Mouse (Mus musculus): ENCODE data around the gene Gnpnat1.
"Not testable (repeated sequence)": the region's sequence is repeated elsewhere in the genome, so short reads cannot be mapped to it uniquely, and the experiment has no call there.

Gene Gnpnat1

GRCm38 (mm10) chr14:45404813-45405212 lies at the start of gene Gnpnat1:
Gene Gnpnat1 (minus strand): TSS chr14:45404913.
- in situ Hi-C loops (cut with MboI, MseI) = not testable (repeated sequence)

GRCm38 (mm10) chr14:45453538-45454233 lies 49.0 kb upstream of the Gnpnat1 start:
- in situ Hi-C loops (cut with MboI, MseI) = no loop called here

GRCm38 (mm10) chr14:45452861-45453512 lies 48.3 kb upstream of the Gnpnat1 start:
- in situ Hi-C loops (cut with MboI, MseI) = no loop called here

- in situ Hi-C loops (cut with MboI, MseI) = no loop called here
Measured at GRCm38 (mm10) chr14:45452148-45452547, 47.4 kb upstream of the Gnpnat1 start.

GRCm38 (mm10) chr14:45451090-45451489 lies 46.4 kb upstream of the Gnpnat1 start:
- in situ Hi-C loops (cut with MboI, MseI) = no loop called here

- in situ Hi-C loops (cut with MboI, MseI) = no loop called here
Measured at GRCm38 (mm10) chr14:45446777-45447176, 42.1 kb upstream of the Gnpnat1 start.

- in situ Hi-C loops (cut with MboI, MseI) = no loop called here
Measured at GRCm38 (mm10) chr14:45445445-45445844, 40.7 kb upstream of the Gnpnat1 start.

GRCm38 (mm10) chr14:45444870-45445269 lies 40.2 kb upstream of the Gnpnat1 start:
- in situ Hi-C loops (cut with MboI, MseI) = no loop called here

GRCm38 (mm10) chr14:45442781-45443560 lies 38.3 kb upstream of the Gnpnat1 start:
- in situ Hi-C loops (cut with MboI, MseI) = no loop called here

GRCm38 (mm10) chr14:45441291-45441690 lies 36.6 kb upstream of the Gnpnat1 start:
- in situ Hi-C loops (cut with MboI, MseI) = no loop called here

- in situ Hi-C loops (cut with MboI, MseI) = no loop called here
Measured at GRCm38 (mm10) chr14:45439387-45439786, 34.7 kb upstream of the Gnpnat1 start.

- in situ Hi-C loops (cut with MboI, MseI) = no loop called here
Measured at GRCm38 (mm10) chr14:45438931-45439275, 34.2 kb upstream of the Gnpnat1 start.

- in situ Hi-C loops (cut with MboI, MseI) = no loop called here
Measured at GRCm38 (mm10) chr14:45438250-45438930, 33.7 kb upstream of the Gnpnat1 start.

- in situ Hi-C loops (cut with MboI, MseI) = no loop called here
Measured at GRCm38 (mm10) chr14:45434220-45434619, 29.5 kb upstream of the Gnpnat1 start.

GRCm38 (mm10) chr14:45432003-45432402 lies 27.3 kb upstream of the Gnpnat1 start:
- in situ Hi-C loops (cut with MboI, MseI) = no loop called here

- in situ Hi-C loops (cut with MboI, MseI) = no loop called here
Measured at GRCm38 (mm10) chr14:45430066-45430842, 25.5 kb upstream of the Gnpnat1 start.

- in situ Hi-C loops (cut with MboI, MseI) = loop anchor here (10.0 kb wide), 1 partner anchor 272 kb away; no protein-coding TSS in a partner anchor
Measured at GRCm38 (mm10) chr14:45423220-45423619, 18.5 kb upstream of the Gnpnat1 start.

GRCm38 (mm10) chr14:45422371-45422770 lies 17.7 kb upstream of the Gnpnat1 start:
- in situ Hi-C loops (cut with MboI, MseI) = loop anchor here (10.0 kb wide), 1 partner anchor 272 kb away; no protein-coding TSS in a partner anchor

GRCm38 (mm10) chr14:45419323-45419722 lies 14.6 kb upstream of the Gnpnat1 start:
- in situ Hi-C loops (cut with MboI, MseI) = no loop called here

GRCm38 (mm10) chr14:45418553-45418952 lies 13.8 kb upstream of the Gnpnat1 start:
- in situ Hi-C loops (cut with MboI, MseI) = no loop called here

GRCm38 (mm10) chr14:45416265-45416664 lies 11.6 kb upstream of the Gnpnat1 start:
- in situ Hi-C loops (cut with MboI, MseI) = no loop called here
